Mouse (Mus musculus): ENCODE measurements around the gene Ush2a. TPM values are rescaled to one million over a fixed set of nuclear protein-coding genes. Genes with fewer than 3 reads are reported as not detected.

Gene Ush2a
- polyA plus RNA-seq, 1 experiment = 4.2 TPM

- Histone ChIP-seq H3K36me3 (ENCODE audit: control insufficient read depth, insufficient read depth, low read length) (no peaks in the 10 kb centered on the region), H3K4me1 (ENCODE audit: control insufficient read depth, insufficient read depth, low read length) (no peaks in the 10 kb centered on the region), H3K27me3 (ENCODE audit: control insufficient read depth, insufficient read depth, low read length) (no peaks in the 10 kb centered on the region), H3K4me3 (ENCODE audit: control insufficient read depth, low read depth, low read length) (no peak overlapping the region), H3K27ac (ENCODE audit: control insufficient read depth, insufficient read depth, low read depth, low read length) (no peak overlapping the region)
- TF ChIP-seq CTCF (IDR thresholded peaks at IDR 0.05; ENCODE audit: control insufficient read depth, insufficient read depth, insufficient replicate concordance, low read depth, low read length) (no peak), POLR2A (IDR thresholded peaks at IDR 0.05; ENCODE audit: control insufficient read depth, low read depth, low read length) (no peak)
Measured at GRCm38 (mm10) chr1:188387321-188387720, 125.5 kb downstream of the Ush2a start.

- Histone ChIP-seq H3K27me3 (ENCODE audit: control insufficient read depth, insufficient read depth, low read length) (no peaks in the 10 kb centered on the region), H3K4me1 (ENCODE audit: control insufficient read depth, insufficient read depth, low read length) (no peaks in the 10 kb centered on the region), H3K27ac (ENCODE audit: control insufficient read depth, insufficient read depth, low read depth, low read length) (no peak overlapping the region), H3K4me3 (ENCODE audit: control insufficient read depth, low read depth, low read length) (no peak overlapping the region), H3K36me3 (ENCODE audit: control insufficient read depth, insufficient read depth, low read length) (no peaks in the 10 kb centered on the region)
- TF ChIP-seq POLR2A (IDR thresholded peaks at IDR 0.05; ENCODE audit: control insufficient read depth, low read depth, low read length) (no peak), CTCF (IDR thresholded peaks at IDR 0.05; ENCODE audit: control insufficient read depth, insufficient read depth, insufficient replicate concordance, low read depth, low read length) (no peak)
Measured at GRCm38 (mm10) chr1:188387820-188388471, 126.1 kb downstream of the Ush2a start.

GRCm38 (mm10) chr1:188390080-188390479, 128.3 kb downstream of the Ush2a start:
- Histone ChIP-seq H3K27me3 (ENCODE audit: control insufficient read depth, insufficient read depth, low read length) (no peaks in the 10 kb centered on the region), H3K4me1 (ENCODE audit: control insufficient read depth, insufficient read depth, low read length) (no peaks in the 10 kb centered on the region), H3K4me3 (ENCODE audit: control insufficient read depth, low read depth, low read length) (no peak overlapping the region), H3K27ac (ENCODE audit: control insufficient read depth, insufficient read depth, low read depth, low read length) (no peak overlapping the region), H3K36me3 (ENCODE audit: control insufficient read depth, insufficient read depth, low read length) (no peaks in the 10 kb centered on the region)
- no peak for TF ChIP-seq CTCF (IDR thresholded peaks at IDR 0.05; ENCODE audit: control insufficient read depth, insufficient read depth, insufficient replicate concordance, low read depth, low read length)
- no peak for TF ChIP-seq POLR2A (IDR thresholded peaks at IDR 0.05; ENCODE audit: control insufficient read depth, low read depth, low read length)

GRCm38 (mm10) chr1:188407176-188407575, 145.4 kb downstream of the Ush2a start:
- no peak overlapping the region for H3K4me3 ChIP-seq (ENCODE audit: control insufficient read depth, low read depth, low read length)
- TF ChIP-seq CTCF (IDR thresholded peaks at IDR 0.05; ENCODE audit: control insufficient read depth, insufficient read depth, insufficient replicate concordance, low read depth, low read length) = no peak
- TF ChIP-seq POLR2A (IDR thresholded peaks at IDR 0.05; ENCODE audit: control insufficient read depth, low read depth, low read length) = no peak
- H3K4me1 ChIP-seq (ENCODE audit: control insufficient read depth, insufficient read depth, low read length) = no peaks in the 10 kb centered on the region
- H3K27me3 ChIP-seq (ENCODE audit: control insufficient read depth, insufficient read depth, low read length) = no peaks in the 10 kb centered on the region
- no peak overlapping the region for H3K27ac ChIP-seq (ENCODE audit: control insufficient read depth, insufficient read depth, low read depth, low read length)
- no peaks in the 10 kb centered on the region for H3K36me3 ChIP-seq (ENCODE audit: control insufficient read depth, insufficient read depth, low read length)

- no peak for TF ChIP-seq POLR2A (IDR thresholded peaks at IDR 0.05; ENCODE audit: control insufficient read depth, low read depth, low read length)
- TF ChIP-seq CTCF (IDR thresholded peaks at IDR 0.05; ENCODE audit: control insufficient read depth, insufficient read depth, insufficient replicate concordance, low read depth, low read length) = no peak
- Histone ChIP-seq H3K36me3 (ENCODE audit: control insufficient read depth, insufficient read depth, low read length) (no peaks in the 10 kb centered on the region), H3K4me3 (ENCODE audit: control insufficient read depth, low read depth, low read length) (no peak overlapping the region), H3K27ac (ENCODE audit: control insufficient read depth, insufficient read depth, low read depth, low read length) (no peak overlapping the region), H3K4me1 (ENCODE audit: control insufficient read depth, insufficient read depth, low read length) (no peaks in the 10 kb centered on the region), H3K27me3 (ENCODE audit: control insufficient read depth, insufficient read depth, low read length) (no peaks in the 10 kb centered on the region)
Measured at GRCm38 (mm10) chr1:188407613-188408386, 146.0 kb downstream of the Ush2a start.

GRCm38 (mm10) chr1:188410547-188410946, 148.7 kb downstream of the Ush2a start:
- no peaks in the 10 kb centered on the region for H3K27me3 ChIP-seq (ENCODE audit: control insufficient read depth, insufficient read depth, low read length)
- no peaks in the 10 kb centered on the region for H3K36me3 ChIP-seq (ENCODE audit: control insufficient read depth, insufficient read depth, low read length)
- H3K4me3 ChIP-seq (ENCODE audit: control insufficient read depth, low read depth, low read length) = no peak overlapping the region
- H3K27ac ChIP-seq (ENCODE audit: control insufficient read depth, insufficient read depth, low read depth, low read length) = no peak overlapping the region
- no peaks in the 10 kb centered on the region for H3K4me1 ChIP-seq (ENCODE audit: control insufficient read depth, insufficient read depth, low read length)
- TF ChIP-seq POLR2A (IDR thresholded peaks at IDR 0.05; ENCODE audit: control insufficient read depth, low read depth, low read length) = no peak
- no peak for TF ChIP-seq CTCF (IDR thresholded peaks at IDR 0.05; ENCODE audit: control insufficient read depth, insufficient read depth, insufficient replicate concordance, low read depth, low read length)

- H3K4me1 ChIP-seq (ENCODE audit: control insufficient read depth, insufficient read depth, low read length) = no peaks in the 10 kb centered on the region
- TF ChIP-seq POLR2A (IDR thresholded peaks at IDR 0.05; ENCODE audit: control insufficient read depth, low read depth, low read length) (no peak), CTCF (IDR thresholded peaks at IDR 0.05; ENCODE audit: control insufficient read depth, insufficient read depth, insufficient replicate concordance, low read depth, low read length) (no peak)
- H3K4me3 ChIP-seq (ENCODE audit: control insufficient read depth, low read depth, low read length) = no peak overlapping the region
- H3K36me3 ChIP-seq (ENCODE audit: control insufficient read depth, insufficient read depth, low read length) = no peaks in the 10 kb centered on the region
- H3K27me3 ChIP-seq (ENCODE audit: control insufficient read depth, insufficient read depth, low read length) = no peaks in the 10 kb centered on the region
- no peak overlapping the region for H3K27ac ChIP-seq (ENCODE audit: control insufficient read depth, insufficient read depth, low read depth, low read length)
Measured at GRCm38 (mm10) chr1:188420543-188420942, 158.7 kb downstream of the Ush2a start.
